Mouse (Mus musculus): Measurements from ENCODE around the gene Suclg2. TPM values are rescaled to one million over a fixed set of nuclear protein-coding genes. Genes with fewer than 3 reads are reported as not detected.

The Suclg2 gene
- polyA plus RNA-seq (2015; fragmentation: Nextera tagmentation; extraction: Ambion mirVana) = 41.7 and 42.9 TPM in 2 replicates

GRCm38 (mm10) chr6:95718031-95718968 is at the start of gene Suclg2:
Suclg2 (minus strand) TSS chr6:95718800.
- Histone ChIP-seq H3K9ac (ENCODE audit: low read depth, low read length) (peak within 1 kb of the TSS; percentile 83), H3K27me3 (ENCODE audit: control insufficient read depth, insufficient read depth, low read depth, low read length) (no peaks in the 10 kb centered on the region), H3K27ac (ENCODE audit: low read length) (peak within 1 kb of the TSS; percentile 50), H3K9me3 (replicated peaks; ENCODE audit: control insufficient read depth, low read length) (no peaks in the 10 kb centered on the region), H3K4me1 (ENCODE audit: control insufficient read depth, low read depth, low read length) (peaks cover 18% of the 10 kb centered on the region), H3K4me2 (ENCODE audit: low read depth, low read length) (peak within 1 kb of the TSS; percentile 84), H3K36me3 (ENCODE audit: control insufficient read depth, insufficient read depth) (no peaks in the 10 kb centered on the region), H3K4me3 (ENCODE audit: low read depth, low read length) (peak within 1 kb of the TSS; percentile 80)
- peak; percentile 92 for ATAC-seq (ENCODE audit: low read depth)
- under 1% methylated on average over 72 of the region's 74 CpGs for WGBS (ENCODE audit: insufficient replicate concordance)

GRCm38 (mm10) chr6:95766566-95766965 is 48.0 kb upstream of the Suclg2 start:
- no peaks in the 10 kb centered on the region for H3K4me1 ChIP-seq (ENCODE audit: control insufficient read depth, low read depth, low read length)
- no peak overlapping the region for H3K27ac ChIP-seq (ENCODE audit: low read length)
- H3K9me3 ChIP-seq (replicated peaks; ENCODE audit: control insufficient read depth, low read length) = no peaks in the 10 kb centered on the region
- H3K27me3 ChIP-seq (ENCODE audit: control insufficient read depth, insufficient read depth, low read depth, low read length) = no peaks in the 10 kb centered on the region
- no peak overlapping the region for H3K4me2 ChIP-seq (ENCODE audit: low read depth, low read length)
- no peaks in the 10 kb centered on the region for H3K36me3 ChIP-seq (ENCODE audit: control insufficient read depth, insufficient read depth)
- no peak overlapping the region for H3K4me3 ChIP-seq (ENCODE audit: low read depth, low read length)
- 41% methylated on average over 4 of the region's 4 CpGs for WGBS (ENCODE audit: insufficient replicate concordance)
- H3K9ac ChIP-seq (ENCODE audit: low read depth, low read length) = no peak overlapping the region
- no peak for ATAC-seq (ENCODE audit: low read depth)

DNA sequence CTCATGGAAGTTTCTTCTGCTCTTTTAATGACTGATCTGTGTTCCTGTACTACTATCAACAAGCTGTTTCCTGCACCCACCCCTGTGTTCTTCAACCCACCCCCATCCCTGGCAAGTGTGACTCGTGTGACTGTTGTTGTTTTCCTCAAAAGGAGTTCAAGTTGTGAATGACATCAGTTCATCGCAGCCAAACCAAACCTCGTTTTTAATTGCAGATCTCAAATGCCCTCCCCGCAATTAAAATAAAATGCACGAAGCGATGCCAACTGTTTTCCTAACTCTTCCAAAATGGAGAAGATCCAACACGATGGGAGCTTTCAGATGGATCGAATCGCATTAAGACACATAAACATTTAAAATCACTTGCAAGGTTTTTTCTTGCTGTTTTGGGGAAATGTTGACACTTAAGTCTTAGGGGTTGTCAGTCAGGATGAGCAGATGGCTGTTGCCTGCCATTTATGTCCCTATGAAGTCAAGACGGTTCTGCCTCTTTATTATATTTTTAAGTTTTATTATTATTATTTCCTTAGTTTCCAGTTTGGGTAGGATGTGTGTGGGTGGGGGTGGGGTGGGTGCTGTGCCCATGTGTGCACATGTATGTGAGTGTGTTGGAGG is 41.1 kb upstream of the Suclg2 start:
- H3K27me3 ChIP-seq (ENCODE audit: control insufficient read depth, insufficient read depth, low read depth, low read length) = no peaks in the 10 kb centered on the region
- H3K27ac ChIP-seq (ENCODE audit: low read length) = no peak overlapping the region
- no peak overlapping the region for H3K4me3 ChIP-seq (ENCODE audit: low read depth, low read length)
- no peak overlapping the region for H3K4me2 ChIP-seq (ENCODE audit: low read depth, low read length)
- no peak for ATAC-seq (ENCODE audit: low read depth)
- H3K4me1 ChIP-seq (ENCODE audit: control insufficient read depth, low read depth, low read length) = no peaks in the 10 kb centered on the region
- no peaks in the 10 kb centered on the region for H3K36me3 ChIP-seq (ENCODE audit: control insufficient read depth, insufficient read depth)
- no peak overlapping the region for H3K9ac ChIP-seq (ENCODE audit: low read depth, low read length)
- 69% methylated on average over 10 of the region's 10 CpGs for WGBS (ENCODE audit: insufficient replicate concordance)
- no peaks in the 10 kb centered on the region for H3K9me3 ChIP-seq (replicated peaks; ENCODE audit: control insufficient read depth, low read length)

DNA sequence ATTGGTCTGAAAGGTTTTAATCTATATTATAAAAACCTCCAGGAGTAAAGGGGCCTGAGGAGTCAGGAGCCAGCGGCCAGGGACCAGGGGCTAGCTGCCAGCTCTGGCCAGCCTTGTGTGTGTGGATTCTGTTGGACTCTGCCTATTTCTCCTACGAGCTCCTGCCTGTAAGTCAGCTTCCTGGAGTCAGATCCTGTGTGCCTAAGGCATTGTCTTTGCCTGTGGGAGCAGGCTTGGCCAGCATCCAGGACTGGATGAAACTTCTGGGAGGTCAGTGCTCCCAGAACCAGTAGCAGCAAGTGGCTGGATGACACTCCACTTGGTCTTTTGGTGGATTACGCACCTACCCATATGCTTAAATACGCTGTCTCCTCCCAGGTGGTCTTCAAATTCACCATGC is 23.8 kb upstream of the Suclg2 start:
- WGBS (ENCODE audit: insufficient replicate concordance) = 57% methylated on average over 4 of the region's 4 CpGs
- no peak overlapping the region for H3K9ac ChIP-seq (ENCODE audit: low read depth, low read length)
- H3K4me2 ChIP-seq (ENCODE audit: low read depth, low read length) = no peak overlapping the region

DNA sequence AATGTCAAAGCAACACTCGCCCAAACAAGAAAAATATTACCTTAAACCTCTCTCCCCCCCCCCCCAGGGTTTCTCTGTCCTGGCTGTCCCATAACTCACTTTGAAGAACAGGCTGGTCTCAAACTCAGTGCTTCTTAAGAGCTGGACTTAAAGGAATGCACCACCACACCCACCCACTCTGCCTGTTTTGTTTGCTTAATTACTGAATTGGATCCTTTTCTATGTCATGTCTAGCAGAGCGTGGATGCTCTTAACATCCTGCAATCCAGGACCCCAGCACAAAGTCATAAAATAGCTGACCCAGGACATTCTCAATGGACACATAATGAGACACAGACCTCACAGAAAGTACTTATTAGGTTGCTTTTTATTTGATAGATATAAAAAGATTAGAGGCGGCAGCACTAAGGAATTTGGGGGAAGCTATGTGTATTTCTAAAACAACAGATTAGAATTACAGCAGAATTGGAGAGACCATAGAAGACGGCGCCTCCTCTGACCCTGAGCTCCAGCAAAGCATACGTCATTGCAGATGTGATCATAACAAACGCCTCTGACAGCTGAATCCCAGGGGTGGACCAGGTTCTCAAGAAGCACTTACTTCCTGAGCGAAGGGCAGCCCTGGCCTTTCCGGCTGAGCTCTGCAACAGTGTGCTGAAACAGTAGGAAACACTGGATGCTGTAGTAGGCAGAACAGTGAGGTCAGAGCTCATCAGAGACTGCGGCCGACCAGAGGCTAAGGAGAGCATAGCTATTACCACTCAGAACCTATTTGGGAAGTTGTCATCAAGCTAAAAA is 13.2 kb upstream of the Suclg2 start:
- H3K36me3 ChIP-seq (ENCODE audit: control insufficient read depth, insufficient read depth) = no peaks in the 10 kb centered on the region
- no peak overlapping the region for H3K4me3 ChIP-seq (ENCODE audit: low read depth, low read length)
- no peaks in the 10 kb centered on the region for H3K27me3 ChIP-seq (ENCODE audit: control insufficient read depth, insufficient read depth, low read depth, low read length)
- H3K9me3 ChIP-seq (replicated peaks; ENCODE audit: control insufficient read depth, low read length) = no peaks in the 10 kb centered on the region
- no peak overlapping the region for H3K4me2 ChIP-seq (ENCODE audit: low read depth, low read length)
- 58% methylated on average over 11 of the region's 11 CpGs for WGBS (ENCODE audit: insufficient replicate concordance)
- H3K27ac ChIP-seq (ENCODE audit: low read length) = no peak overlapping the region
- H3K9ac ChIP-seq (ENCODE audit: low read depth, low read length) = no peak overlapping the region
- no peaks in the 10 kb centered on the region for H3K4me1 ChIP-seq (ENCODE audit: control insufficient read depth, low read depth, low read length)
- no peak for ATAC-seq (ENCODE audit: low read depth)

More for the DNA sequence above, 23.8 kb upstream of the Suclg2 start:
- Histone ChIP-seq H3K9me3 (replicated peaks; ENCODE audit: control insufficient read depth, low read length) (no peaks in the 10 kb centered on the region), H3K4me3 (ENCODE audit: low read depth, low read length) (no peak overlapping the region), H3K27ac (ENCODE audit: low read length) (no peak overlapping the region), H3K4me1 (ENCODE audit: control insufficient read depth, low read depth, low read length) (no peaks in the 10 kb centered on the region), H3K36me3 (ENCODE audit: control insufficient read depth, insufficient read depth) (no peaks in the 10 kb centered on the region), H3K27me3 (ENCODE audit: control insufficient read depth, insufficient read depth, low read depth, low read length) (no peaks in the 10 kb centered on the region)
- ATAC-seq (ENCODE audit: low read depth) = no peak

DNA sequence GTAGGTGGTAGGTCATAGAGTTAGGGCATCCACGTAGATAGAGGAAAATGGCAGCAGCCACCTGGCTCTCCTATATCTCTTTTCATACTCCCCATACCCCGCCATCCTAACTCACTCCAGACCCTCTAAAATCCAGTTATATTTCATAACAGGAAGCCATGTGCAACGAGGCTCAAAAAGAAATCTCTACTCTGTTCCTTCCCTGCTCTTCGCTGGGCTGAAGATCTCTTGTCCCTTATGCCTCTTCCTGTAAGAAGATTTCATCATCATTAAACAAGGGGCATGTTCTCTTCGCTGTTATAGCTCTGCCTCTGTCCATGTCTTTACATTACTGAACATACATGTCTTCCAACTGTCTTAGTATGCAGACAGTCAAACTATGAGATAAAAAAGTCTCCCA is 10.8 kb upstream of the Suclg2 start:
- Histone ChIP-seq H3K4me1 (ENCODE audit: control insufficient read depth, low read depth, low read length) (no peaks in the 10 kb centered on the region), H3K9ac (ENCODE audit: low read depth, low read length) (no peak overlapping the region), H3K4me2 (ENCODE audit: low read depth, low read length) (no peak overlapping the region), H3K27me3 (ENCODE audit: control insufficient read depth, insufficient read depth, low read depth, low read length) (no peaks in the 10 kb centered on the region), H3K9me3 (replicated peaks; ENCODE audit: control insufficient read depth, low read length) (no peaks in the 10 kb centered on the region), H3K36me3 (ENCODE audit: control insufficient read depth, insufficient read depth) (no peaks in the 10 kb centered on the region), H3K27ac (ENCODE audit: low read length) (no peak overlapping the region), H3K4me3 (ENCODE audit: low read depth, low read length) (no peak overlapping the region)
- ATAC-seq (ENCODE audit: low read depth) = no peak
- 50% methylated on average over 5 of the region's 5 CpGs for WGBS (ENCODE audit: insufficient replicate concordance)

DNA sequence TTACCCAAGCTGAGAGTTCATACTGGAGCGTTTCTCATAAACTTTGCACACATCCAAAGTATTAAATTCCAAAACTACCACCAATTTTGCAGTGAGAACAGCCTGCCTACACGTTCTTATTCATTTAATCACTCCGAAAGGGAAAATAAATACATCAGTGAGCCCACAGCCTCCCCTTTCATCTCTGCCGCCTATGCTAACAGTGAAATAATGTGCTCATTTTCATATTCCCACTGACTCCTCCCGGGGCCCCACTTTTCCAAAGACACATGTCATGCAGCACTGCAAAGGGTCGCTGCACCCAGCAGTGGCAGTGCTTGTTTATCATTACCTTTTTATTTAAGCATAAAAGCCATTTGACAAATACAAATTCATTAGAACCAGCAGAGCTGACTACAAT is 6.7 kb upstream of the Suclg2 start:
- Histone ChIP-seq H3K9ac (ENCODE audit: low read depth, low read length) (no peak overlapping the region), H3K4me3 (ENCODE audit: low read depth, low read length) (no peak overlapping the region), H3K27me3 (ENCODE audit: control insufficient read depth, insufficient read depth, low read depth, low read length) (no peaks in the 10 kb centered on the region), H3K4me2 (ENCODE audit: low read depth, low read length) (no peak overlapping the region), H3K4me1 (ENCODE audit: control insufficient read depth, low read depth, low read length) (no peaks in the 10 kb centered on the region), H3K27ac (ENCODE audit: low read length) (no peak overlapping the region), H3K36me3 (ENCODE audit: control insufficient read depth, insufficient read depth) (no peaks in the 10 kb centered on the region), H3K9me3 (replicated peaks; ENCODE audit: control insufficient read depth, low read length) (no peaks in the 10 kb centered on the region)
- WGBS (ENCODE audit: insufficient replicate concordance) = 61% methylated on average over 6 of the region's 6 CpGs
- ATAC-seq (ENCODE audit: low read depth) = no peak

DNA sequence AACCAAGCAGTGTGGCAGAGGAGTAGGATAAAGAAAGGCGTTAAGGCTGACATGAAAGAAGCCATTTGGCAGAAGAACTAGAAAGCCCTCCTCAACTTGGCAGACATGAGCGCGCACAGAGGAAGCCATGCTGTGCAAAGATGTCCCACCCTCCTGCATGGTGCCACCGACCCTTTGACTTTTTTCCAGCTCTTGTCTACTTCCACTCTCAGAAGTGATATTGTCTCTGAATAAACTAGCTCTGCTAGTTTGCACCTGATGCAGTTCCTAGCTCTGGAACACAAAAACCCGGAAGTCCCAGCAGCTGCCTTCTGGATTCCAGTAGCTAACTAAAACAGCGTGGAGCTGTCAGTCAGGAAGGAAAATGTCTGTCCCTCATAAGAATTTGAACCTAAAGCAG is 4.8 kb upstream of the Suclg2 start:
- Histone ChIP-seq H3K9me3 (replicated peaks; ENCODE audit: control insufficient read depth, low read length) (no peaks in the 10 kb centered on the region), H3K9ac (ENCODE audit: low read depth, low read length) (no peak overlapping the region), H3K27me3 (ENCODE audit: control insufficient read depth, insufficient read depth, low read depth, low read length) (no peaks in the 10 kb centered on the region), H3K4me1 (ENCODE audit: control insufficient read depth, low read depth, low read length) (peaks cover 6% of the 10 kb centered on the region), H3K27ac (ENCODE audit: low read length) (no peak overlapping the region), H3K4me3 (ENCODE audit: low read depth, low read length) (no peak overlapping the region), H3K36me3 (ENCODE audit: control insufficient read depth, insufficient read depth) (no peaks in the 10 kb centered on the region), H3K4me2 (ENCODE audit: low read depth, low read length) (no peak overlapping the region)
- WGBS (ENCODE audit: insufficient replicate concordance) = 76% methylated on average over 6 of the region's 6 CpGs
- ATAC-seq (ENCODE audit: low read depth) = no peak

All from liver, embryonic 16.5 days (tissue).